Mouse (Mus musculus) spleen, adult 18-20 months (tissue): Measurements from ENCODE around the gene Lgals3bp.
A peak's percentile ranks its signal among the peaks of the same experiment; 100 is the strongest.

Experiments
- DNase-seq, 2 experiments: peaks; one replicate each; pipeline ENCODE4 v3.0.0; 2022; ENCODE audit warnings: mixed read lengths in 2 of 2

Lgals3bp gene

DNA sequence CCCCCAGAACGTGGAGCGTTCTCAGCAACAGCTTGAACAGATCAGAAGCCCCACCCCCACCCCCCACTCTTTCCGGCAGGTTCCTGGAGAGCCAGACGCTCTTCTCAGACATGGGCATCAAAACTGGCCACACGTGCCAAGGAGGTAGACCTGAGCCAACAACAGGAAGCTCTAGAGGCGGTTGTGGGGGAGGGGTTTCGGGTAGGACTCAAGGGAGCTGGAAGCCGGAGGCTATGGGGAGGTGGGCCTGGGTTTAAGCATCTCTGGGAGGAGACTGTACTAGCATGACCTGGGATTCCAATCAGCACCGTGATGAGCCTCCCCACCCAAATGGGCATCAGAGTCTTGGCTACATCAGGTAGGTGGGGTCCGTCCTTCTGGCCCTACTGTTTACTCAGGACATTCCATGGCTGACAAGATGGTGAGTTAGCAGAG is 41.0 kb downstream of the Lgals3bp start:
- DNase-seq: no peak

DNA sequence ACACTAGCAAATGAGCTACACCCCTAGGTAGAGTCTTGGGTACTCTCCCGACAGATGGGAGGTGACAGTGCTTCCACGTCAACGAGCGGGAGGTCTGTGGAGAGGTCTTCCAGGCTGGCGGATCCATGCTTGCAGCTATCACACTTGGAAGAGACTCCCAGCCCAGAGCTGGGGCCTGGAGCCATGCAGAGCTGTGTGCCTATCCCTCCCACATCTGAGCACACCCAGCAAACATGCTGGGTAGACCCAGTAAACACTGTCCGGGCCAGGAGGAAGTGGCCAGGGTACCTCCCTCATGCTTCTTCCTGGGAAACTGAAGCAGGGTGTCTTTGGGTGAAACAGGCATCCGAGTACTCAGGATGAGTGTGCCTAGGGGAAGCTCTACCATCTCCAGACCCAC is 41.4 kb downstream of the Lgals3bp start:
- no peak for DNase-seq

DNA sequence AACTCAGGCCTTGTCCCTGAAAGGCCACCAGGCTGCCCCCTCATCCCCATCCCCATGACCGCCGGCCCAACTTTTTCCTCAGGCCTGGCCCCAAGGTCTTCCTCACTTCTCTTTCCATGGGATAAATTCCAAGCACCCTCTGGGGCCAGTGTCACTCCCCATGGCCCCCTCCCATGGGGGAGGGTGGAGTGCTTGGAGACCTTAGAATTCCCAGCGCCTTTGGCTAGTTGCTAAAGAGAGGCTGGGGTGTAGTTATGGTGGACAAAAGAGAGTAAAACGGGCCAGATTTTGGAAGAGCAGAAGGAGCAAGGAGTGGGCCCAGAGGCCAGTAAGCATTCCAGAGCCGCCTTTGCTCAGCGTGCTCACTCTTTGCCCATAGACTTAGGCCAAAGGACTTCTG is 46.3 kb downstream of the Lgals3bp start, which contains the start of gene Timp2:
Gene Timp2, minus strand, starts transcription at position 101 of the 400 bp plus-strand sequence.
- no peak for DNase-seq

DNA sequence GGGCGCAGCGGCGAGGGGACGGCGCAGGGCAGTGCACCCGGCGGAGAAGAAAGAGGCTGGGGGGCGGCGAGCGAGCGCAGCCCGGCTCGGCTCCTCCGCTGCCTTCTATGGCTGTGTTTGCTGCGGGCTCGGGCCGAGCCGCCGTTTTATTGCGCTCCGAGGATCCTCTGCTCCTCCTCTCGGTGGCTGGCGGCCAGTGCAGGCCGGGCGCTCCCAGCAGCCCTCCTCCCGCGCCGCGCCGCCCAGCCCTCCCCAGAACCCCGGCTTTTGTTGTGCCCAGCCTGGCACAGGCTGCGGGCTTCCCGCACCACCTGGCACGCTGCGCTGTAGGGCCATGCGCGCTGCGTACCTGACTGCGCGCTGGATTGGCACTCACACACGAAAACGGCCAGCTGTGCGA is 46.7 kb downstream of the Lgals3bp start:
- DNase-seq: peak; percentile 65 to 78

DNA sequence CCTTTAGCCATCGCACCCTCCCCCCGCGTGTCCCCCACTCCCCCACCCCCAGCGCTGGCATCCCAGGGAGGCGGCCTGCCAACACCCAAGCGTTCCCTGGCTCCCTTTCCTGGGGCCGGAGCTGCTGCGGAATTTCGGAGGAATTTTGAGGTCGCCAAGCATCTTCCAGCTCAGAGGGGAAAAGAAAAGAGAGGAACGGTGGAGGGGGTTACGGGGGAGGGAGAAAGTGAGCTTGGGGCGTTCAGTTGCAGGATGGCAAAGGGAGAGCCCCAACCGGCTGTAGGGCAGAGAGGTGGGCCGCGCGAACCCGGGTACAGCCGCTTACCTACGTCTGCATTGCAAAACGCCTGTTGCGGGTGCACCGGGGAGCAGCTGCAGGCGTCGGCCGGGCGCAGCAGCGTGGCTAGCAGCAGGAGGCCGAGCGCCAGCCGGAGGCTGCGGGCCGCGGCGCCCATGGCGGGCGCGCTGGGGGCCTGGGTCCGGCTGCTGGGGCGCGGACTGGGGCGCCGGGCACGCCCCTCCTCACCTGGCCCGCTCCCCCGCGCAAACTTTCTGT is 47.2 kb downstream of the Lgals3bp start:
- peak in 1 of 2 experiments; percentile 21 for DNase-seq

DNA sequence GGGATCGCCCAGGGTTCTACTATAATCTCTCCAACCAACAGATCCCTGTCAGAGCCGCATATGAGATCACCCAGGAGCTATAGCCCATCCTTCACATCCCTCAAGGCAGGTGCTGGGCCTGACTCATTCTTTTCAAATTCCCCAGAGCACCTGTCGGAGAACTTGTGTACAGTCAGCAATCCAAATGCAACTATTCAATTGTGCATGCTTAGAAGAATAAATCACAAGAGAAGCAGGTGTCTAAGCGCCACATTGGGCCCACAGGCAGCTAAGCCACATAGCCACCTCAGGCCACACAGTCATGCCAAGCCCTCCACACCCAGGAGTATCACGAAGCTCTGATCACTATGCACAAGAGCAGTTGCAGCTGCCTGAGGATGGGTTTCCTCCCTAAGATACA is 52.4 kb downstream of the Lgals3bp start:
- DNase-seq: no peak

DNA sequence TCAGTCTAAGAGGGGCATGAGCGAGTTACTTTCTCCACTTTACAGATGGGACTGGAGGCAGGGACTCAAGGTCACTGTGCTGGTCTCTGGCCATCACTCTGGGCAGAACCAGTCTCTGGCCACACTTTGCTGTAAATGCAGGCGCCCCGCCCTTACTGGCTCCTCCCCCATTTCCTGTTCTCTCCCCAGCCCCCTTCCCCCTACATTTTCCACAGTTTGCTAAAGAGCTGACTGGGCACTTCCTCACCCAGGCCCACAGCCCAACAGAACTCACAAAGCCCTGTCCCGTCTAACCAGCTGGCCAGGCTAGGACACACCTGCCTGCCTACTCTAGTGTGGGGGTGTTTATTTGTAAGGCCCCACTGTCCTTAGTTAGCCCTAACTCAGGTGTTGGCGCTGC is 53.0 kb downstream of the Lgals3bp start:
- peak; percentile 62 to 66 for DNase-seq

DNA sequence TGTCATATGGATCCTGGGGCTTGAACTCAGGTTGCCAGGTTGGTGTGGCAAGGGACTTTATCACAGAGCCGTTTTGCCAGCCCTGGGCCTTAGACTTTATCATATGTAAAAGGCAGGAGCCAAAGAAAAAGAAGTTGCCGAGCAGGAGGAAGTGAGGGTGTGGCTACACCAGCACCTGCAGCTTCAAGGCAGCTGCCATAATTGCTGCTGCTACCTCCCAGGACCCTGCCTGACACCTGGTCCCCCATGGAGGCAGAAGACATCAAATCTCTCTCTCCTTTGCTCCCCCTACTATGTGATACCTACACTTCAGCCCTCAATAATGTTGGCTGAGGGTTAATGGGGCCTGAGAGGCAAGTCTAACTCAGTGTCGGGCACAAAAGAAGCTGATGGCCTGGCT is 53.5 kb downstream of the Lgals3bp start:
- peak in 1 of 2 experiments; percentile 27 for DNase-seq

DNA sequence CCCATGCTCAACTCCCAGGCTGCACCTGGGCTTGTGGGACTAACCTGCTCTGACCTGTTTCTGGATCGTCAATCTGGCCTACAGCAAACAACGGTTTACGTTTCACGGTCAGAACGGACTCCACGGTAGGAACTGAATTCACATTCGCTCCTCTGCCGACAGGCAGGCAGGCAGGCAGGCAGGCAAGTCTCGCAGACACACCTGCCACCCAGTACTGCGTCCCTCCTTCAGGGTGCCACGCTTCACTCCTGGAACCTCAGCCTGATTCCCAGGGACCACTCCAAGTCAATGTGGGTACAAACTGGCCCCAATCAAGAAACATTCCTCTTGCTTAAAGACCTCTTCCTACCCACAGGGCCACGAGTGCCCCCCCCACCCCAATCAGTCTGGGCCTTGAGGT is 54.0 kb downstream of the Lgals3bp start:
- no peak for DNase-seq

DNA sequence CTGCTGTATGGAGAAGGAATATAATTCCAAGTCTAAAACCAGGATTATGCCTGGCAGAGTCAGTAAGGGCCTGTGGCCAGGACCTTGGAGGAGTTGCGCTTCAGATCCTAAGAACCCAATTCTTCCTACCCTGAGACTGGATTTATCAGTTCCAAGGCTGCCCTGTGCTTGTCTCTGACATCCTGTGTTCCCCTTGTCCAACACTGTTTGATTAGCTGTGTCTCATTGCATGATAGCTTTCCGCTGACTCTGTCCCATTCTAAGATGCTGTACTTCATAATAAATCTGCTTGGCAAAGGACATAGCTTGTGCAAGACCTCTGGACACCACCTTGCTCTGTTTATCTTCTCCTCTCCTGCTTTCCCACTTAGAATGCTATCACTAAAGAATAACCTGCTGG is 54.5 kb downstream of the Lgals3bp start:
- DNase-seq: no peak

DNA sequence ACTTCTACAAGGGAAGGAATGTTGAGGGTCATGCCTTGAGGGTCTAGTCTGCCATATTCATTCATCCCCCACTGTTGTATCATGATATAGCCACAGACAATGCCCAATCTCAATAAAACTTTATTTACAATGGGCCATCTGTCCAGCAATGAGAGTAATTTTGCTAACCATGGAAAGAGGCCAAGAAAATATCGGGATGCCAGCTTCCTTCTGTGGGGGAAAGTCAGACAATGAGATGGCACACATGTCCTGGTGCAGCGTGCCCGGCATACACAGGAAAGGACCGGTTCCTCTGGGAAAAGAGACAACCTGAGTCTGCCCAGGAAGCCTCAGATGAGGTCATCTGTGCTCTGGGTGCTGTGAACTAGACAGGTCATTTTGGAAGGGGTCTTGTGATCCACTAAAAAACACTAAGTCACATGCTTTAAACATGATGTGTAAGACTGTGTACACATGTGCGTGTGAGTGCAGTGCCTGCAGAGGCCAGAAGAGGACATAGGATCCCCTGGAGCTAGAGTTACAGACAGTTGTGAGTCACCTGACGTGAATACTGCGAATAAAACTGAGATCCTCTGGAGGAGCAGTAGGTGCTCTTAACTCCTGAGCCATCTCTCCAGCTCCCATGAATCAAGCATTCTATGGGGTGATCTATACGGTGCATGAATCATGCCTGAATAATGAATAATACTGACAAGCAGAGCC is 55.3 kb downstream of the Lgals3bp start:
- DNase-seq: no peak

DNA sequence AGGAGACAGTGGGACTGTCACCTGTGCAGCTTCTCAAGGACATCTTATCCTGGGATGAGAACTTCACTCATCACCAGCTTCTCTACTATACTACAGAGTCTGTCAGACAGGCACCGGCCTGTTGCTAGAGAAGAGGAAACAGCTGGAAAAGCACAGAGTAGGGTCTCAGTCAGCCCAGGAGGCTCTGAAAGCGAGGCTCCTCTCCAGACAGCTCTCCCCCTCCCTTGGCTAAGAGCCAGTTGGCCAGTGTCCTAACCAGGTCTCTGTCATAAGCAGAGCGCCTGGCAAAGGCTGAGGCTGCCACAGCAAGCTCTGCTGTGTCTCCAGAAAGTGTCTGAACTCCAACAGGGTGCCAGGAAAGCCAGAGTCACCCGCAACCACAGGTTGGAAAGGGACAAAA is 56.2 kb downstream of the Lgals3bp start:
- no peak for DNase-seq

DNA sequence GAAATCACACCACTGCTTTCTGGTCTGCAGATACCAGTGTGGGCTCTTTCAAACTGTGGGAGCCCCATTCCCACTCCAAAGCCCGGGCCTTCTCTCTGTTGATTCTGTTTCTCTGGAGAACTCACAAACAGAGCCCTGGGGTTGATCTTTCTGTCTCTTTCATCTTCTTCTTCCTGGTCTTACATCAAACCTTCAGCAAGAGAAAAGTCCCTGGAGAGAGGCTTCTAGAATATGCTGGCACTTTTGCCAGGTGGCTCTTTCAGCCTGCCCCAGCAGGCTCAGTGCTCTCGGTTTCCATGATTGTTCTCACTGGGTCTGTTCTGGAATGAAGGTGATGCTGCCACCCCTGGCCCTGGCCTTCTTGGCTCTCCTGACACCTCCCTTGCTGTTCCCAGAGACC is 58.3 kb downstream of the Lgals3bp start:
- no peak for DNase-seq
